Mouse (Mus musculus): ENCODE results near the gene Pirt. TPM values are rescaled to one million over a fixed set of nuclear protein-coding genes. Genes with fewer than 3 reads are reported as not detected.

Pirt gene
- 0.25 and 3.2 TPM in 2 replicates for polyA plus RNA-seq (2012; rRNA removed)

GRCm38 (mm10) chr11:66911811-66912210, at the start of gene Pirt:
TSS of gene Pirt (plus strand) at chr11:66911981.

GRCm38 (mm10) chr11:66956303-66956702, 44.5 kb downstream of the Pirt start, which contains the start of gene Tmem238l:
TSS of gene Tmem238l (plus strand) at chr11:66956638.

Other genes with a start within 250 kb of the Pirt start
- 0.31 TPM in 1 of 2 replicates, not detected in the other for gene Tmem238l, start 44.7 kb downstream of the Pirt start, polyA plus RNA-seq (2012; rRNA removed)
- 0.40 and 0.43 TPM in 2 replicates for gene Tmem220, start 113.2 kb downstream of the Pirt start, polyA plus RNA-seq (2012; rRNA removed)
- gene Adprm, start 140.6 kb downstream of the Pirt start, polyA plus RNA-seq (2012; rRNA removed): 30.9 and 31.7 TPM in 2 replicates
- 5.8 and 7.0 TPM in 2 replicates for gene Sco1, start 140.7 kb downstream of the Pirt start, polyA plus RNA-seq (2012; rRNA removed)
- 0.19 and 12.5 TPM in 2 replicates for gene Myh3, start 166.3 kb downstream of the Pirt start, polyA plus RNA-seq (2012; rRNA removed)

Data from central nervous system, embryonic 18 days (tissue).